Mouse (Mus musculus) heart, embryonic 13.5 days (tissue): ENCODE measurements around the gene Ppp1r12b. TPM values are rescaled to one million over a fixed set of nuclear protein-coding genes. Genes with fewer than 3 reads are reported as not detected.
A peak's percentile ranks its signal among the peaks of the same experiment; 100 is the strongest.

ENCODE experiments used
- ATAC-seq: fragments of 200-750 bp; cut with Nextera tagmentation; 2 replicates; pipeline ENCODE4 v1.8.0; 2017; ENCODE audit warnings: moderate TSS enrichment; ENCODE audit not compliant: insufficient number of reproducible peaks, low FRiP score, low TSS enrichment; ENCODE audit errors: extremely low read depth
- H3K27ac ChIP-seq: fragments of 300-500 bp; sonication (generic); replicated peaks from 2 replicates; pipeline ENCODE4 v1.5.1; 2015; ENCODE audit warnings: moderate library complexity, mild to moderate bottlenecking, inconsistent platforms
- H3K27me3 ChIP-seq: fragments of 300-500 bp; sonication (generic); replicated peaks from 2 replicates; pipeline ENCODE4 v1.6.1; 2015; ENCODE audit warnings: mild to moderate bottlenecking, inconsistent platforms
- H3K36me3 ChIP-seq: fragments of 300-500 bp; sonication (generic); 2 replicates; pipeline ENCODE4 v1.6.1; 2015; ENCODE audit warnings: mild to moderate bottlenecking, inconsistent platforms
- H3K4me1 ChIP-seq: fragments of 300-500 bp; sonication (generic); 2 replicates; pipeline ENCODE4 v1.6.1; 2015; ENCODE audit warnings: inconsistent platforms
- H3K4me2 ChIP-seq: fragments of 300-500 bp; sonication (generic); 2 replicates; pipeline ENCODE4 v1.6.1; 2015; ENCODE audit warnings: inconsistent platforms, mild to moderate bottlenecking, moderate library complexity
- H3K4me3 ChIP-seq: fragments of 300-500 bp; sonication (generic); 2 replicates; pipeline ENCODE4 v1.5.1; 2015; ENCODE audit warnings: moderate library complexity, mild to moderate bottlenecking, inconsistent platforms
- H3K9ac ChIP-seq: fragments of 300-500 bp; sonication (generic); 2 replicates; pipeline ENCODE4 v1.6.1; 2015; ENCODE audit warnings: inconsistent platforms, mild to moderate bottlenecking, moderate library complexity
- H3K9me3 ChIP-seq: fragments of 300-500 bp; sonication (generic); 2 replicates; pipeline ENCODE4 v1.6.1; 2016; ENCODE audit warnings: inconsistent platforms
- WGBS: fragments of 180-500 bp; shearing (Covaris S2); methylation state at CpG from one replicate; pipeline ENCODE4 v1.1.7; 2015; ENCODE audit warnings: mixed read lengths; 5-methylcytosine and 5-hydroxymethylcytosine counted together
- polyA plus RNA-seq: library from polyadenylated mRNA; unstranded; fragments of >200 nt; fragmentation: Nextera tagmentation; extraction: Ambion mirVana; gene quantifications from 2 replicates; pipeline ENCODE4 v1.2.1, GENCODE M21; 2015

The Ppp1r12b gene
- polyA plus RNA-seq, 1 experiment from 2014 or later = 20.3 TPM

DNA sequence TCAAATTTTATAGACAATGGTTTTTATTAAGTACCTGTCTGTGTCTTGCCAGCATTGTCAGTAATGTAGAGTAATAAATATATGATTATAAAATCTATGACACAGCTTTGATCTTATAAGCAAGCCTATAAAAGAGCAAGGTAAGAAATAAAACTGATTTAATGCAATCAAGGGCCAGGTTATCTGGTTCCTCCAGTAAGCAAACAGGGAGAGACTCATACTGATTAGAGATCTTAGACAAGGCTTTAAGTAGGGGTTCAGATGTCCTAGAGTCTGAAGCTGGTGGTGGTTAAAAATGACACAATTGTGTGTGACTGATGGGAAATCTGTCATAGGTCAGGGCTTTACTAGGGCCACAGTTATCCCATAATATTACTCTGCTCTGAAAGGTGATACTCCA lies 164.3 kb downstream of the Ppp1r12b start:
- H3K36me3 ChIP-seq = peaks cover under 1% of the 10 kb centered on the region; the same call in 1 of the 2 replicates
- H3K27ac ChIP-seq = no peak overlapping the region
- H3K4me3 ChIP-seq = no peak overlapping the region
- H3K27me3 ChIP-seq = no peaks in the 10 kb centered on the region
- H3K9me3 ChIP-seq = no peaks in the 10 kb centered on the region
- peaks cover 43% of the 10 kb centered on the region for H3K4me1 ChIP-seq
- H3K9ac ChIP-seq = no peak overlapping the region
- H3K4me2 ChIP-seq = no peak overlapping the region
- ATAC-seq = no peak

GRCm38 (mm10) chr1:134790716-134791439 lies 164.9 kb downstream of the Ppp1r12b start:
- no peak for ATAC-seq
- WGBS = 73% methylated on average over 2 of the region's 2 CpGs

DNA sequence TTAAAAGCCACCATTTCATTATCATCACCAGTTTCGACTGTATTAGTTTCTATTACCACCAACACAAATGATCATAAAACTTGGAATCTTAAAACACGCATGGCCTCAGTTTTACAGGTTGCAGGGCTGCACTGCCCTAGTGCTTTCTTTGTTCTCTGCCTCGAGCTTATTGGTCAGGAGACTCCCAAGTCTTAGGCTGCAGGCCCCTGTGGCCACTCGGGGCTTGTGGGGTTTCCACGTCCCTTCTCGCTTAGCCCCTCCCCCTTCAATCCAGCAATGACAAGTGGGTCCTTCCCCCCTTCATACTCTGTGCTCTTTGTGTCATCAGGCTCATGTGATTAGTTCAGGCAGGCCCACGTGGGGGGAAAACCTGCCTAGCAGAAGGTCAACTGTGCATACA lies 167.6 kb downstream of the Ppp1r12b start:
- H3K4me1 ChIP-seq = peaks cover 67% of the 10 kb centered on the region
- no peaks in the 10 kb centered on the region for H3K27me3 ChIP-seq
- H3K4me2 ChIP-seq = no peak overlapping the region
- no peak for ATAC-seq
- no peaks in the 10 kb centered on the region for H3K9me3 ChIP-seq
- H3K36me3 ChIP-seq = no peaks in the 10 kb centered on the region
- H3K27ac ChIP-seq = peak overlapping the region; percentile 24; the same call in 1 of the 2 replicates
- H3K4me3 ChIP-seq = no peak overlapping the region
- 49% methylated on average over 7 of the region's 7 CpGs for WGBS
- H3K9ac ChIP-seq = peak overlapping the region; percentile 40; the same call in 1 of the 2 replicates

More at GRCm38 (mm10) chr1:134790716-134791439, 164.9 kb downstream of the Ppp1r12b start:
- Histone ChIP-seq H3K9ac (no peak overlapping the region), H3K4me2 (no peak overlapping the region), H3K27ac (0 out of 2 replicates have a peak overlapping the region, but pooled peaks have one; percentile 26), H3K9me3 (no peaks in the 10 kb centered on the region), H3K4me3 (no peak overlapping the region), H3K36me3 (no peaks in the 10 kb centered on the region), H3K4me1 (peaks cover 43% of the 10 kb centered on the region), H3K27me3 (no peaks in the 10 kb centered on the region)

DNA sequence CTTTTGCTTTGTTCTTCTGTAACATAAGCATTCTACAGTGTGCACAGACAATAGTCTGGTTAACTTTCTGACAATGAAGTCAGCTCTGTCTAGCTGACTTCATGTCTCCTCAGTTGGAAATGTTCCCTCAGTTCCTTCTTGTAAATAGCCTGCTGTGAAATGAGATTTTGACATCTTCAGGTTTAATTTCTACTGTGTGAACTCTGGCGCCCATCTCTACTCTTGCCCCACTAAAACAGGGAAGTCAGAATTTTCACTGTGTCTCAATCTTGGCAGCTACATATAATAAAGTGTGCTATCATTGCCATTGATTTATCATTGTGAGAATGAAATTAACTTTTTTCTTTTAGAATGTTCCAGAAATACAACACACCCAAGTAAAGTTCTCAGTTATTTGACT lies 170.8 kb downstream of the Ppp1r12b start:
- Histone ChIP-seq H3K27me3 (no peaks in the 10 kb centered on the region), H3K9ac (peak overlapping the region; percentile 42), H3K27ac (peak overlapping the region; percentile 91), H3K9me3 (no peaks in the 10 kb centered on the region), H3K4me1 (peaks cover 58% of the 10 kb centered on the region), H3K4me2 (no peak overlapping the region), H3K36me3 (peaks cover 12% of the 10 kb centered on the region), H3K4me3 (no peak overlapping the region)
- WGBS = 82% methylated on average over 1 of the region's 1 CpGs
- ATAC-seq = no peak

DNA sequence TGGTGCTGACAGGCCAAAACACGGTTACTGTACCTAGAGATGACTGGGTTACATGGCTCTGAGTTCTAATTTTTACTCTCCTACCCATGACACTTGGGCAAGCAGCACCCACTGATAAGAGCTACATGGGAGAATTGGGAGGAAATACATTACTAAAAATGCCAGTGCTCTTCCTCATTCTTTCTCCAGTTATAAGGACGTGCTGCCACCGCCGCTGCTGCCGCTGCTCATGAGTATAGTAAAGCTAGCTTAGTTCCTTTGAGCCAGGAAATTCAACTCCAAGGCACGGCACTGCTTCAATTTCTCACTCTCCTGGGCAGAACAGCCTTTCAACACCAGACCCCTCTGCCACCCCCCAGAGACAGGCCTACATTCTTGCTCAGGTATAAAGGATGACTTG lies 171.3 kb downstream of the Ppp1r12b start:
- H3K27me3 ChIP-seq = no peaks in the 10 kb centered on the region
- peak overlapping the region; percentile 42 for H3K9ac ChIP-seq
- 54% methylated on average over 6 of the region's 6 CpGs for WGBS
- peaks cover 58% of the 10 kb centered on the region for H3K4me1 ChIP-seq
- H3K36me3 ChIP-seq = peaks cover 16% of the 10 kb centered on the region
- ATAC-seq = no peak
- 0 out of 2 replicates have a peak overlapping the region, but pooled peaks have one; percentile 5 for H3K4me2 ChIP-seq
- H3K9me3 ChIP-seq = no peaks in the 10 kb centered on the region
- H3K4me3 ChIP-seq = no peak overlapping the region
- H3K27ac ChIP-seq = peak overlapping the region; percentile 91

DNA sequence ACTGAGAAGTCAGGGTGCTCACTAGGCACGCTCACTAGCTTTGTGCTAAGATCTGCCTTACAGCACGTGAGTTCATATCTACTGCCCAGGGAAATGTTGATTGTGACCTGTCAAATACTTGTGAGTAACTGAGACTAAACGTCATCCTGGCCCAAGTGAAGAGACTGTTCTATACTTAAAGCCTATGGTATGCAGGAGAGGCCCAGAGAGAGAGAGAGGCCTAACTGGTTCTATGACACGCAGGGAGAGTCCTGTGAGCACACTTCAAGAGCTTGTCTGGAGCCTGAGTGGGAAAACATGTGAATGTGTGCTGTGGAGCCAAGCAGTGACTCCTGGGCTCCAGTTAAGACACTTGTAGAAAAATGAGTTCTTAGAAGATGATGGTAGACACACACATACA lies 171.8 kb downstream of the Ppp1r12b start:
- Histone ChIP-seq H3K27ac (peak overlapping the region; percentile 91), H3K4me2 (peak overlapping the region; percentile 5; the same call in 1 of the 2 replicates), H3K9ac (peak overlapping the region; percentile 42), H3K36me3 (peaks cover 18% of the 10 kb centered on the region), H3K27me3 (no peaks in the 10 kb centered on the region), H3K4me3 (no peak overlapping the region), H3K9me3 (no peaks in the 10 kb centered on the region), H3K4me1 (peaks cover 58% of the 10 kb centered on the region)
- 20% methylated on average over 4 of the region's 4 CpGs for WGBS
- ATAC-seq = peak; percentile 51; the same call in 1 of the 2 replicates

DNA sequence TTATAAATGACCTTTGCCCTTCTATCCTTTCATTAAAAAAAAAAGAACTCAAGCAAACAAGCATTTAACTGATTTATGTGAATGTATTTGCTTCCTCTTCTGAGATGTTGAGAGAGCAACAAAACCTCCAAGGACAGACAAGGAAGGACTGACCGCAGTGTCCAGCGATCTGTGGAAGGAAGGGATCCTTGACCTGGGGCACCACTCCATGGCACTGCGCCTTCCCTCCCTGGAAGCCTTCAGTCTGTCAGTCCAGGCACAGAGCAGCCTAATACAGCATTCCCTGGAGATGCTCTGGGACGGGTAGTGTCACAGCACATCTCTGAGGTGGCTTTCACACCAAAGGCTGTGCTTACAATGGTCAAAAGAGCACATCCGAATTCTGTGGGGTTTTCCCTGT lies 172.9 kb downstream of the Ppp1r12b start:
- 0 out of 2 replicates have a peak overlapping the region, but pooled peaks have one; percentile 28 for H3K27ac ChIP-seq
- H3K4me3 ChIP-seq = no peak overlapping the region
- H3K4me2 ChIP-seq = no peak overlapping the region
- H3K9me3 ChIP-seq = no peaks in the 10 kb centered on the region
- H3K36me3 ChIP-seq = peaks cover 18% of the 10 kb centered on the region
- 83% methylated on average over 5 of the region's 5 CpGs for WGBS
- no peak for ATAC-seq
- H3K4me1 ChIP-seq = peaks cover 58% of the 10 kb centered on the region
- no peaks in the 10 kb centered on the region for H3K27me3 ChIP-seq
- H3K9ac ChIP-seq = no peak overlapping the region

GRCm38 (mm10) chr1:134777936-134778548 lies 177.7 kb downstream of the Ppp1r12b start:
- 38% methylated on average over 13 of the region's 13 CpGs for WGBS
- peaks cover 58% of the 10 kb centered on the region for H3K36me3 ChIP-seq
- no peak for ATAC-seq
- H3K9ac ChIP-seq = peak overlapping the region; percentile 68
- H3K27ac ChIP-seq = peak overlapping the region; percentile 81
- no peaks in the 10 kb centered on the region for H3K9me3 ChIP-seq
- no peaks in the 10 kb centered on the region for H3K27me3 ChIP-seq
- no peak overlapping the region for H3K4me3 ChIP-seq
- H3K4me2 ChIP-seq = peak overlapping the region; percentile 22
- peaks cover 56% of the 10 kb centered on the region for H3K4me1 ChIP-seq

DNA sequence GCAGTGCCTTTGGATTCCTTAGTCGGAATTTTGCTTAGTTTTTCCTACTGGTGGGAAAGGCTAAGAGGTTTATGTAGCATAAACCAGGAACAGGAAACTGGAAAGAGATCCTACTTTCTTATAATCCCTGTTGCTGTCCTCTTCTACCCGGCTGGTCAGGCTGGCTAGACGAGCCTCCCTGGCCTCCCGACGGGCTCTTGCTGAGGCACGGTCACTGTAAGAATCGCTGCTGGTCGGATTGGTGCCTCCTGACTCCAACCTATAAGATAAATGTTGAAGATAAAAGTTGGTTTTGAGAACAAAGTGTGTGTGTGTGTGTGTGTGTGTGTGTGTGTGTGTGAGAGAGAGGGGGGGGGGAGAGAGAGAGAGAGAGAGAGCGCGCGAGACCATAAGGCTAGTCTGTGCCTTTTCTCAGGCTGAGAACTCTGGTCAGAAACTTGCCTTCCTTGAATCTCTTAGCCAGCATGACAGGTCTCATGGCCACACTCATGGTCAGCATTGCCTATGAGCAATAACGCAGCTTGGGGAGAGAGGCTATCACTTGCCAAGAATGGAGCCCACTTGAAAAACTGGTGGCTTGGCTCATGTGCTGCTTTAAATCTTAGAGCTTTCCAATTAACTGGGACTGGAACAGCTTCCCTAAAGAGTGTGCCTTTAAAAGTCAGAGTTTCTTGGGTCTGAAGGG lies 178.4 kb downstream of the Ppp1r12b start:
- H3K4me2 ChIP-seq = 0 out of 2 replicates have a peak overlapping the region, but pooled peaks have one; percentile 22
- H3K9ac ChIP-seq = peak overlapping the region; percentile 68
- H3K27me3 ChIP-seq = no peaks in the 10 kb centered on the region
- peaks cover 56% of the 10 kb centered on the region for H3K4me1 ChIP-seq
- no peaks in the 10 kb centered on the region for H3K9me3 ChIP-seq
- 81% methylated on average over 12 of the region's 12 CpGs for WGBS
- ATAC-seq = no peak
- peaks cover 65% of the 10 kb centered on the region for H3K36me3 ChIP-seq
- peak overlapping the region; percentile 81 for H3K27ac ChIP-seq
- no peak overlapping the region for H3K4me3 ChIP-seq

- H3K27me3 ChIP-seq = no peaks in the 10 kb centered on the region
- H3K4me1 ChIP-seq = peaks cover 66% of the 10 kb centered on the region
- H3K9me3 ChIP-seq = no peaks in the 10 kb centered on the region
- no peak overlapping the region for H3K4me2 ChIP-seq
- 52% methylated on average over 3 of the region's 3 CpGs for WGBS
- H3K9ac ChIP-seq = no peak overlapping the region
- no peak overlapping the region for H3K27ac ChIP-seq
- H3K4me3 ChIP-seq = no peak overlapping the region
- ATAC-seq = no peak
- peaks cover 69% of the 10 kb centered on the region for H3K36me3 ChIP-seq
These were observed 180.1 kb downstream of the Ppp1r12b start for GRCm38 (mm10) chr1:134775631-134776030.

GRCm38 (mm10) chr1:134774728-134775287 lies 180.9 kb downstream of the Ppp1r12b start:
- Histone ChIP-seq H3K36me3 (peaks cover 75% of the 10 kb centered on the region), H3K27ac (peak overlapping the region; percentile 77), H3K4me3 (no peak overlapping the region), H3K9ac (no peak overlapping the region), H3K9me3 (no peaks in the 10 kb centered on the region), H3K27me3 (no peaks in the 10 kb centered on the region), H3K4me2 (no peak overlapping the region), H3K4me1 (peaks cover 66% of the 10 kb centered on the region)
- 57% methylated on average over 6 of the region's 6 CpGs for WGBS
- no peak for ATAC-seq
